Mouse (Mus musculus): ENCODE measurements around the gene Cst11.

DNA sequence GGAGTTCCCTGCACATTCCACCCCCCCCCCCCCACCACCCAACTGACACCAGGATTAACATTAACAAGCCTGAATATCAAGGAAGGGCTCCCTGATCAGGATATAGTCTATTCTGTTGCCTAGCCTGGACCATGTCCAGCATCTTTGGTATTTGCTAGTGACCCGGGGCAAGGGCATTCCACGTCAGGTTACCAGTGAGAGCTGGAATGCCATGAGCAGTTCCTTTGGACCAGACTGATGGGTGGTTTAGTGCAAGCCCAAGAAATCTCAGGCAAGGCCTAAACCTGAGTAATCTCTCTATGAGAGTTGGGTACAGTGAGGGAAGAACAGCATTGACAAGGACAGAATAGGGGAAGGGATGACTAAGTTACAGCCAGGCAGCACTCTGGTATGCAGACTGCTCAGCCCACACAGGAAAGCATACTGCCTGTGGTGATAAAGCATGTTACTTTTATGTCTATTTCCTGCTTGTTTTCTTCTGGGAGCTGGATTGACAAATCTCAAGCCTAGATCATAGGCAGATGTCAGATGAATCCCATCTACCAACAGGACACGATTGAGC lies 27.4 kb downstream of the Cst11 start:
- TF ChIP-seq POLR2A (IDR thresholded peaks at IDR 0.05; ENCODE audit: low read depth, low read length) (no peak), CTCF (IDR thresholded peaks at IDR 0.05; ENCODE audit: borderline replicate concordance, insufficient read depth, low read length) (no peak)

All from embryonic fibroblast, embryonic 13.5 days (primary cell).